Mouse (Mus musculus) brown adipose tissue, adult 24 weeks (tissue): ENCODE results near the gene Otor. TPM values are rescaled to one million over a fixed set of nuclear protein-coding genes. Genes with fewer than 3 reads are reported as not detected.

Source experiments
- H3K27ac ChIP-seq: fragments of 200-500 bp; replicated peaks from 2 replicates; pipeline ENCODE4 v1.5.1; 2012; ENCODE audit warnings: low read depth, mild to moderate bottlenecking, low read length
- H3K4me1 ChIP-seq: fragments of 200-500 bp; 2 replicates; pipeline ENCODE4 v1.6.1; 2012; ENCODE audit warnings: low read length, mixed read lengths; ENCODE audit not compliant: control insufficient read depth, insufficient read depth, insufficient read length
- H3K4me3 ChIP-seq: fragments of 200-500 bp; 2 replicates; pipeline ENCODE4 v1.5.1; 2012; ENCODE audit warnings: low read depth, mild to moderate bottlenecking, low read length, moderate library complexity; ENCODE audit not compliant: insufficient read depth
- polyA plus RNA-seq: library from polyadenylated mRNA; stranded (reverse); fragments of >200 nt; gene quantifications from 2 replicates; pipeline ENCODE4 v1.2.4, GENCODE M21; 2012; ENCODE audit not compliant: missing spikeins, insufficient read depth, insufficient read length

Gene Otor
- polyA plus RNA-seq, 1 experiment: not detected

DNA sequence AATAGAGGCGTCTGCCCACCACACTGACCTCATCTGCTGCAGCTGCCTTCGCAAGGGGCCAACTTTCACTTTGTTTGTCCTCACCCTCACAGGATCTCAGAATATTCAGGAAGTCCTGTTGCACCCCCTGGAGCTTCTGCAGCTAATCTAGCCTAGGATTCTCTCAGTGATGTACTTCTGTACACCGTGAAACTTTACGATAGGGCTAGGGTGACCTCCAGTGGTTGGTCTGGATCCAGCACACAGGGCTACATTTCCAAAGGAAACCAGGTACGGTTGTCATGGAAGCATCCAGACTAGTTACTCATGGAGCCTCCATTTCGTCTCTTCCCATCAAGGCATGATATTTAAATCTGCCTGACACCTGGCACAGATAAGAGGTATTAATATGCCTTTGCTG lies 15.5 kb downstream of the Otor start:
- Histone ChIP-seq H3K4me3 (no peak overlapping the region), H3K4me1 (no peaks in the 10 kb centered on the region), H3K27ac (no peak overlapping the region)

DNA sequence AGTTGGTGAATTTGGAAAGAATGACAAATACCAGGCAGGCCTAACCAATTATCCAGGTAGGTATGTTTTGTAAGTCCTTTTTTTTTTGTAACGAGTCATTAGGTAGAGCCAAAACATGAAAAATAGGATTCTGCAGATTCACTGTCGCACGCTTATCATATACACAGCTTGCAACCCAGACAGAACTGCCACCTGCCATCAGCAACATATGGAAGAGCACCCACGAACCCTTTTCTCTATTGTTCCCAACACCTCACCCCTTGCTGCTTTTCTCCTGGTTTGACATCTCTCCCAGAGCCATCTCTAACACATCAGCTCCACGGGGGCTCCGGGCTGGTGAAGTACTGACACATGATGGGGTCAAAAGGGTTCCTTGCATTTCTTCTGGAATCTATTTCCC lies 16.5 kb downstream of the Otor start:
- Histone ChIP-seq H3K4me3 (no peak overlapping the region), H3K4me1 (no peaks in the 10 kb centered on the region), H3K27ac (no peak overlapping the region)

DNA sequence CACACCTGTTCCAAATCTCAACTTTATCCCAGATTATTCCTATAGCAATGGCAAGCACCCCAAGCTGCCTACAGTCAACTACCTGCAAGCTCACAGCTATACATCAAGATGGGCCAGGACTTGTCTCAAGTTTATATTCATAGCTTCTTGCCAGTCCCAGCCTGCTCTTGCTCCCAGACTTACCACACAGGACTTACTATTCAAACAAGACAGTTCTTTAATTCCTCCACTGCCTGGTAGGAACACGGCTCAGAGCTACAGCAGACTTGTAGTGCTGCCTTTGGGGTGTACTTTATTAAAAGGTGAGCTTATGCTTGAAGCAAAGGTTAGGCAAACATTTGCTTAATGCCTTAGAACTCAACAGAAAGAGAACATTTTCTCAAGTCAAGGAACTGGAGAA lies 18.9 kb downstream of the Otor start:
- H3K27ac ChIP-seq: no peak overlapping the region
- H3K4me3 ChIP-seq: no peak overlapping the region
- no peaks in the 10 kb centered on the region for H3K4me1 ChIP-seq

DNA sequence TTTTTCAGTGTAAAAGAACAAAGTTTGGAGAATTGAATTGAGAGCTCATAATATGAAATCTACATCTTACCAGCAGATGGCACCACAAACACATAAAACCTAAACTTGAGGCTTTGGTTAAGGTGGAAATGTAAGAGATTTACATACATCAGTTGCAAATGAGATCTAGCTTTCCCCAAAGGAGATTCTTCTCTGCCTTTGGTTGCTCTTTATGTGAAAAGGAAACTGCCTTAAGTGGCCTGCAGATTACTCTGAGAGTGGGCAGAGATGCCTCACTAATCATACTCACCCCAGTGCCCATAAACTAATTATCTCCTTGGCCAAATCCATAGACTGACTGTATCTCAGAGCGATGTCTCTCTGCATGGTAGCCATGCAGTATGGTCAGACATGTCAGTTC lies 35.6 kb downstream of the Otor start:
- no peak overlapping the region for H3K27ac ChIP-seq
- H3K4me3 ChIP-seq: no peak overlapping the region
- H3K4me1 ChIP-seq: peaks cover 3% of the 10 kb centered on the region; the same call in 1 of the 2 replicates

DNA sequence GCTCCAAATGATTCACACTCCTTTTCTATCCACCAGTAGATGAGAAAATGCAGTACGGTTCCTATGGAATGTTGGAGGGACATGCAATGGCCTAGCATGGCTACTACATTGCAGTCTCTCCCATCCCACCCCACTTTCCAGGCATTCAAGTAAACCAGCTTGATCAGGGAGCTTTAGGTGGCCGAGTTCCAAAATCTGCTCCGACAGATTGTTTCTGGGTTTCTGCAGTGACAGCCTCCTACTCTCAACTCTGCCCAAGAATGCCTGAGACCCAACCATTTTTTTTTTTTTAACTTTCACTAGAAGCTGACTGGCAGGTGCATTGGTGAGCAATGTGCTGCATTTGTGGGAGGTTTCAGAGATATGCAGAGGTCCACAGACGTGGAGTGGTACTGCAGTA lies 36.4 kb downstream of the Otor start:
- Histone ChIP-seq H3K27ac (no peak overlapping the region), H3K4me1 (peaks cover 3% of the 10 kb centered on the region; the same call in 1 of the 2 replicates), H3K4me3 (no peak overlapping the region)

DNA sequence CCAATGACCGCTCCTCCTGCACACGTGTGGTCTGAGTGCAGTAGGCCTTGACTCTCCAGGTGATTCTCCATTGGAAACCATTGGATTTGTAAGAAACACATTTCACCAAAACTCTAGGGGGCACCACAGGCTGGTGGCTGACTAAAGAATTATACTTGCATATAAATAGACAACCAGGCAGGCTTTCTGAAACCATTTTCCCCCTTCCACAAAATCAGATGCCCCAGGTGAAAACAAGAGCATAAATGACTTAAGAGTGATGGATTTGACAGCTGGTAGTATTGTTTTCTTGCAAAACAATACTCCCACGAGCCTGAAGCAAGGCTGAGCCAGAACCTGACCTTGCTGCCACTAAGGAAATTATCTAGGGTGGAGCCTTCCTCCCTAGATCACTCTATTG lies 39.2 kb downstream of the Otor start:
- Histone ChIP-seq H3K4me1 (peaks cover 3% of the 10 kb centered on the region; the same call in 1 of the 2 replicates), H3K4me3 (no peak overlapping the region), H3K27ac (no peak overlapping the region)

DNA sequence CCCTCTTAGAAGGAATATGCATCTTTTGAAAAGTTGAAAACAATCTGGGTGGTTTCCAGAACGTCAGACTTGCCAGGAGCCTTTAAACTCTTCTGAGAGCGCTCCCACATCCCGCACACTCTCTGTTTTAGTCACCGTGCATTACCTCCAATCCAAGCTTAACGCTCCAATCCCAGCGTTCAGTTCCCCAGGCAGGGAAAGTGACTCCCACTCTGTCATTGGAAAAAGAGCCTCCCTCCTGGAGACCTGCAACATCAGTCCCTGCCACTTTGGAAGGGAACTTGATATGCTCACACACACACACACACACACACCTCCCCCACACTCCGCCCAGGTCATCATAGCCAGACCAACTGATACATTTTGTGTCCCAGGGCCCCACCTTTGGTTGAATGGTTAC lies 39.9 kb downstream of the Otor start:
- no peak overlapping the region for H3K27ac ChIP-seq
- peaks cover 3% of the 10 kb centered on the region; the same call in 1 of the 2 replicates for H3K4me1 ChIP-seq

DNA sequence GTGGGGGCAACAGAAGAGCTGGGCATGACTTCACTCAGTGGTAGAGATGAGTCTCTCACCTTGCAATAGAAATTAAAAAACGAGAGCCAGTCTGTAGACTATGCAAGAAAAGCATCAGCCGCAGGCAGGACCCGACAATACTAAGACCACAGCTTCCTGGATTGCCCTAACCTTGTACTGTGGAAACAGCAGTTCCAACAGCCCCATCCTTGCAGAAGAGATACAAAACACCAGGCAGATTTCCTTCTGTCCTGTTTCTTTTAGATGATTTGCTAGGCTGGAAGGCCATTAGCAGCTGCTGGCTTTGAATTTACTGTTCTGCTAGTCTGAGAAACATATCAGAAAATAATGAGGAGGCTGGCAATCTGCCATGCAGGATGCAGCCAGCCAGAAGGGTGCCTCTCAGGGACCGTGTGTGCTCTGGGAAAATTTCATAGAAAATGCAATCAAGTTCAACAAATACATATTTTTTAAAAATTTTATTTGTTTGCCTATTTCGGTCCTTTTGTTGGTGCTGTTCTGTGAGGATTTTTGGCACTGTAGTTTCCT lies 52.9 kb downstream of the Otor start:
- Histone ChIP-seq H3K27ac (no peak overlapping the region), H3K4me1 (peaks cover 4% of the 10 kb centered on the region; the same call in 1 of the 2 replicates), H3K4me3 (no peak overlapping the region)

More for the DNA sequence above, 39.9 kb downstream of the Otor start:
- no peak overlapping the region for H3K4me3 ChIP-seq

Other genes with a start within 250 kb of the Otor start
- 13.7 and 15.0 TPM in 2 replicates for gene Kif16b, start 176.9 kb upstream of the Otor start, polyA plus RNA-seq
- gene Snrpb2, start 15.4 kb upstream of the Otor start, polyA plus RNA-seq: 42.4 and 44.8 TPM in 2 replicates